Mouse (Mus musculus) kidney, postnatal 0 days (tissue): ENCODE measurements around the gene Itk. TPM values are rescaled to one million over a fixed set of nuclear protein-coding genes. Genes with fewer than 3 reads are reported as not detected.

Experiments
- ATAC-seq: fragments of 200-750 bp; cut with Nextera tagmentation; replicated peaks from 2 replicates; pipeline ENCODE4 v1.8.0; 2017; ENCODE audit warnings: low read depth, moderate number of reproducible peaks, moderate TSS enrichment, moderate library complexity; ENCODE audit not compliant: low FRiP score
- DNase-seq: peaks from one replicate; pipeline ENCODE4 v3.0.0-alpha.2; 2016; ENCODE audit warnings: low spot score
- H3K27ac ChIP-seq: fragments of 300-500 bp; sonication (generic); 2 replicates; pipeline ENCODE4 v1.5.1; 2014; ENCODE audit warnings: mild to moderate bottlenecking
- H3K27me3 ChIP-seq: fragments of 300-500 bp; sonication (generic); 2 replicates; pipeline ENCODE4 v1.6.1; 2014; ENCODE audit warnings: low read length, mixed read lengths; ENCODE audit not compliant: insufficient read depth
- H3K36me3 ChIP-seq: fragments of 300-500 bp; sonication (generic); 2 replicates; pipeline ENCODE4 v1.6.1; 2014; ENCODE audit warnings: low read length, mixed read lengths; ENCODE audit not compliant: insufficient read depth
- H3K4me1 ChIP-seq: fragments of 300-500 bp; sonication (generic); replicated peaks from 2 replicates; pipeline ENCODE4 v1.6.1; 2014; ENCODE audit warnings: antibody characterized with exemption, low read length, mixed read lengths; ENCODE audit not compliant: insufficient read depth
- H3K4me2 ChIP-seq: fragments of 300-500 bp; sonication (generic); 2 replicates; pipeline ENCODE4 v1.6.1; 2014; ENCODE audit warnings: mild to moderate bottlenecking, low read length, moderate library complexity, mixed read lengths
- H3K4me3 ChIP-seq: fragments of 300-500 bp; sonication (generic); replicated peaks from 2 replicates; pipeline ENCODE4 v1.5.1; 2014; ENCODE audit warnings: low read depth, low read length
- H3K9ac ChIP-seq: fragments of 300-500 bp; sonication (generic); 2 replicates; pipeline ENCODE4 v1.6.1; 2014; ENCODE audit warnings: low read depth, low read length
- H3K9me3 ChIP-seq: fragments of 300-500 bp; sonication (generic); replicated peaks from 2 replicates; pipeline ENCODE4 v1.6.1; 2016; ENCODE audit warnings: low read length, inconsistent platforms, mixed read lengths
- CTCF ChIP-seq: IDR thresholded peaks from 2 replicates; pipeline ENCODE4 v1.5.1; 2016; ENCODE audit warnings: antibody characterized with exemption, low read depth, mild to moderate bottlenecking, moderate library complexity
- WGBS: fragments of 180-500 bp; shearing (Covaris S2); extraction: QIAGEN DNeasy Blood & Tissue Kit; methylation state at CpG from one replicate; pipeline ENCODE4 v1.1.7; 2014; 5-methylcytosine and 5-hydroxymethylcytosine counted together
- polyA plus RNA-seq: library from polyadenylated mRNA; unstranded; fragments of >200 nt; fragmentation: Nextera tagmentation; extraction: Ambion mirVana; gene quantifications from 2 replicates; pipeline ENCODE4 v1.2.1, GENCODE M21; 2015

Gene Itk
- polyA plus RNA-seq, 1 experiment from 2014 or later = 0.05 TPM

- no peak overlapping the region for H3K27ac ChIP-seq
These were observed 90.2 kb downstream of the Itk start for GRCm38 (mm10) chr11:46298889-46299785.

GRCm38 (mm10) chr11:46294390-46294789 lies 94.9 kb downstream of the Itk start:
- Histone ChIP-seq H3K4me1 (peaks cover 16% of the 10 kb centered on the region), H3K27me3 (no peaks in the 10 kb centered on the region), H3K4me3 (no peak overlapping the region), H3K9me3 (no peaks in the 10 kb centered on the region), H3K36me3 (no peaks in the 10 kb centered on the region), H3K9ac (no peak overlapping the region), H3K27ac (no peak overlapping the region), H3K4me2 (no peak overlapping the region)
- WGBS = 60% methylated on average over 11 of the region's 11 CpGs
- ATAC-seq = no peak
- no peak for TF ChIP-seq CTCF
- no peak for DNase-seq

More at GRCm38 (mm10) chr11:46298889-46299785, 90.2 kb downstream of the Itk start:
- H3K4me2 ChIP-seq = no peak overlapping the region
- no peaks in the 10 kb centered on the region for H3K9me3 ChIP-seq
- WGBS = 39% methylated on average over 13 of the region's 13 CpGs
- H3K27me3 ChIP-seq = no peaks in the 10 kb centered on the region
- H3K9ac ChIP-seq = no peak overlapping the region
- no peak for TF ChIP-seq CTCF
- no peaks in the 10 kb centered on the region for H3K36me3 ChIP-seq
- no peak overlapping the region for H3K4me3 ChIP-seq
- H3K4me1 ChIP-seq = 0 out of 2 replicates have a peak, but pooled peaks cover 10% of the 10 kb centered on the region
- DNase-seq = no peak
- ATAC-seq = no peak

GRCm38 (mm10) chr11:46293491-46293890 lies 95.8 kb downstream of the Itk start:
- WGBS = 67% methylated on average over 5 of the region's 5 CpGs
- peak; percentile 57; the same call in 1 of the 2 replicates for ATAC-seq
- Histone ChIP-seq H3K4me3 (no peak overlapping the region), H3K27me3 (no peaks in the 10 kb centered on the region), H3K27ac (peak overlapping the region; percentile 64), H3K4me2 (no peak overlapping the region), H3K4me1 (peaks cover 11% of the 10 kb centered on the region), H3K9ac (no peak overlapping the region), H3K9me3 (no peaks in the 10 kb centered on the region), H3K36me3 (no peaks in the 10 kb centered on the region)
- no peak for TF ChIP-seq CTCF
- no peak for DNase-seq

GRCm38 (mm10) chr11:46290988-46291405 lies 98.3 kb downstream of the Itk start:
- peak; percentile 45; the same call in 1 of the 2 replicates for TF ChIP-seq CTCF
- peak; percentile 61; the same call in 1 of the 2 replicates for ATAC-seq
- no peak overlapping the region for H3K9ac ChIP-seq

GRCm38 (mm10) chr11:46289561-46289960 lies 99.8 kb downstream of the Itk start:
- H3K9me3 ChIP-seq = no peaks in the 10 kb centered on the region
- 49% methylated on average over 9 of the region's 9 CpGs for WGBS
- no peaks in the 10 kb centered on the region for H3K27me3 ChIP-seq
- ATAC-seq = no peak
- H3K4me2 ChIP-seq = no peak overlapping the region
- no peak overlapping the region for H3K9ac ChIP-seq
- DNase-seq = no peak
- no peaks in the 10 kb centered on the region for H3K36me3 ChIP-seq
- 0 out of 2 replicates have a peak overlapping the region, but pooled peaks have one; percentile 36 for H3K27ac ChIP-seq
- H3K4me1 ChIP-seq = peaks cover 9% of the 10 kb centered on the region
- no peak for TF ChIP-seq CTCF
- H3K4me3 ChIP-seq = no peak overlapping the region

More at GRCm38 (mm10) chr11:46290988-46291405, 98.3 kb downstream of the Itk start:
- H3K9me3 ChIP-seq = no peaks in the 10 kb centered on the region
- H3K4me2 ChIP-seq = no peak overlapping the region
- H3K4me1 ChIP-seq = peaks cover 9% of the 10 kb centered on the region
- 18% methylated on average over 10 of the region's 10 CpGs for WGBS
- no peaks in the 10 kb centered on the region for H3K27me3 ChIP-seq
- no peak overlapping the region for H3K27ac ChIP-seq
- no peak overlapping the region for H3K4me3 ChIP-seq
- peak; percentile 37 for DNase-seq
- H3K36me3 ChIP-seq = no peaks in the 10 kb centered on the region

GRCm38 (mm10) chr11:46289022-46289421 lies 100.3 kb downstream of the Itk start:
- H3K36me3 ChIP-seq = no peaks in the 10 kb centered on the region
- DNase-seq (no peak), ATAC-seq (no peak)
- no peak overlapping the region for H3K4me2 ChIP-seq
- no peak overlapping the region for H3K9ac ChIP-seq
- no peak for TF ChIP-seq CTCF
- no peak overlapping the region for H3K4me3 ChIP-seq
- no peaks in the 10 kb centered on the region for H3K27me3 ChIP-seq
- peaks cover 9% of the 10 kb centered on the region for H3K4me1 ChIP-seq
- H3K9me3 ChIP-seq = no peaks in the 10 kb centered on the region
- peak overlapping the region; percentile 36; the same call in 1 of the 2 replicates for H3K27ac ChIP-seq
- 68% methylated on average over 4 of the region's 4 CpGs for WGBS
